Mouse (Mus musculus) myocyte (in vitro differentiated cells): ENCODE data around the gene Zfp963.

Source experiments
- MAX ChIP-seq: IDR thresholded peaks from one replicate; pipeline ENCODE4 v1.6.1; 2011; ENCODE audit warnings: low read depth, mild to moderate bottlenecking, control low read depth
- MYOD1 ChIP-seq, 3 experiments: IDR thresholded peaks; one replicate each; pipeline ENCODE4 v1.6.1; 2011; ENCODE audit warnings: control low read depth in 2 of 3, low read depth in 2 of 3, mild to moderate bottlenecking in 2 of 3, moderate library complexity in 1 of 3; ENCODE audit not compliant: insufficient read length in 2 of 3, control insufficient read depth in 1 of 3
- MYOG ChIP-seq, 3 experiments: IDR thresholded peaks; one replicate each; pipeline ENCODE4 v1.6.1; 2011; ENCODE audit warnings: control low read depth in 2 of 3, low read depth in 2 of 3, mild to moderate bottlenecking in 2 of 3; ENCODE audit not compliant: insufficient read length in 2 of 3, control insufficient read depth in 1 of 3, insufficient read depth in 1 of 3
- POLR2A ChIP-seq: IDR thresholded peaks from one replicate; pipeline ENCODE4 v1.6.1; 2011; ENCODE audit warnings: low read depth, mild to moderate bottlenecking, control low read depth, moderate library complexity; ENCODE audit not compliant: insufficient read length
- REST ChIP-seq: IDR thresholded peaks from one replicate; pipeline ENCODE4 v1.6.1; 2011; ENCODE audit warnings: mild to moderate bottlenecking, control low read depth, moderate library complexity; ENCODE audit not compliant: insufficient read depth, insufficient read length
- SRF ChIP-seq: IDR thresholded peaks from one replicate; pipeline ENCODE4 v1.6.1; 2011; ENCODE audit warnings: low read depth; ENCODE audit not compliant: control insufficient read depth, insufficient read length
- TCF3 ChIP-seq: IDR thresholded peaks from one replicate; pipeline ENCODE4 v1.6.1; 2011; ENCODE audit warnings: low read depth, control low read depth; ENCODE audit not compliant: insufficient read length

DNA sequence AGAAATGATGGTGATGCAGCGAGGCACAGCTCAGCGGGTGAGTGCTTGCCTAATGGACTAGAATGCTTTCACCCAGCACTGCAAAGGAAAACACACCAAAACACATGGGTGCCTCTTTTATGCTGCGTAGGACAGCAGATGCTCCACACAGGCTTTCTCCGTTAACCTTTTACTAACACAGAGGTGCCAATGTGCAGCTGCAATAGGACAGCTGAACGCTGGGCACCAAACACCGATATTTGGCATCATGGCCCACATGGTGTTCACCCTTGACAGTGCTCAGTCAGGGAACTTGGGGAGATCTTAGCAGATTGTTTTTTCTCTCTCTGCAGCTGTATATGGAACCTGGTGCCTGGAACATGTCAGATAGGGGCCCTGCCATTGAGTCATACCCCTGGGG lies 45.1 kb upstream of the Zfp963 start:
- TF ChIP-seq SRF (no peak), POLR2A (no peak), MAX (no peak), MYOD1 (IDR thresholded peaks at IDR 0.05; ENCODE audit: control insufficient read depth in 1 of 3, insufficient read length in 2 of 3, low read depth in 2 of 3) (no peak), REST (no peak), TCF3 (no peak), MYOG (IDR thresholded peaks at IDR 0.05; ENCODE audit: control insufficient read depth in 1 of 3, insufficient read depth in 1 of 3, insufficient read length in 2 of 3, low read depth in 2 of 3) (no peak)
